Mouse (Mus musculus): ENCODE data around the gene Ssr3. TPM values are rescaled to one million over a fixed set of nuclear protein-coding genes. Genes with fewer than 3 reads are reported as not detected.

Ssr3 gene
- total RNA-seq, 2 experiments from 2014 or later = 93.8 to 96.4 TPM

GRCm38 (mm10) chr3:65381094-65381493 lies 11.3 kb downstream of the Ssr3 start:
- DNase-seq (ENCODE audit: low spot score in 2 of 2) = no peak
- intact Hi-C loops (cut with DNase I) = loop anchor here (5.0 kb wide), 2 partner anchors 481 to 546 kb away; no protein-coding TSS in a partner anchor

DNA sequence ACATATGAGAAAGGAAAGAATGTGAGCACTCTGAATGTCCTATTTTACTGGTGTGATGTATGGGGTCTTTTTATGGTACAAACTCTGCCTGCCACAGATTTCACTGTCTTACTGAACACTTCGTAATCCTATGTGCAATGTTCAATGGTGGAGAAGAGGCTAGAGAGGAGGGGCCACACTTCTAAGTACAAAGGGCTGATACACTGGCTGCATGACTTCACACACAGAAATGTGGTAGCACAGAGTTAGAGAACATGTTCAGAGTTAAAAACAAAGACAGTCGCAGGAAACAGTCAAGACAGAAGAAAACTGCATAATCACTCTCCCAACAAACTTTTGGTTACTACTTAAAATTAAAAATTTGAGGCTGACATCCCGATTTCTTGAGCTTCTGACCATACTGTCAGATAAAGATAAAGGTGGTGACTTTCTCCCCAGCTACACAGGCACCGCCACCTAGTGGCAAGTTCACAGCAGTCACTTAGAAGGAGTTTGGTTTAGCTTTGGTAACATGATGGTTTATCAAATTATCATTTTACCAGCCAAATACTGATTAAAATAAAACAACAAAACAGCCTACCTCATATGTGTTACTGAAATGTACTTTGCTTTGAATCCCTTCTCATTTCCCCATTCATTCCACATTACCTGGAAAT lies 12.4 kb downstream of the Ssr3 start:
- peak; percentile 26 to 42 for DNase-seq (ENCODE audit: low spot score in 2 of 2)
- intact Hi-C loops (cut with DNase I) = loop anchor here (5.0 kb wide), 2 partner anchors 482 to 547 kb away; no protein-coding TSS in a partner anchor

DNA sequence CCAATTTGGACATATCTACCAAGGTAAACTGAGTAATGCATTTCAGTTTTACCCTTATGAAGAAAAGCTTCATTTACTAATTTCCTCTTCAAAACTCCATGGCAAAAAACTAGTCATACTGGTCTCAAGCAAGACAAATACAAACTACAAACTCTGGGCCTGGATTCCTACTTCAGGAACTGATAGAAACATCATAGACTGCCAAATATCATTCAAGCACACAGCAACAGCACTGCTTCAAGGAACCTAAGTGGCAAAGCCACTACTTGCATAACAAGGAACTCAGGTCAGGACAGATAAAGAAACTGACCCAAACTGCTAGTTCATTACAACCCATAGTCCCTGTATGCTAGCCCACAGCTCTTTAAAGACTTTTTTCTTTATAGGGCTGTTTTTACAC lies 13.7 kb downstream of the Ssr3 start:
- intact Hi-C loops (cut with DNase I) = no loop called here
- DNase-seq (ENCODE audit: low spot score in 2 of 2) = no peak

- intact Hi-C loops (cut with DNase I) = no loop called here
- no peak for DNase-seq (ENCODE audit: low spot score in 2 of 2)
These were observed 17.7 kb downstream of the Ssr3 start for GRCm38 (mm10) chr3:65374729-65375128.

DNA sequence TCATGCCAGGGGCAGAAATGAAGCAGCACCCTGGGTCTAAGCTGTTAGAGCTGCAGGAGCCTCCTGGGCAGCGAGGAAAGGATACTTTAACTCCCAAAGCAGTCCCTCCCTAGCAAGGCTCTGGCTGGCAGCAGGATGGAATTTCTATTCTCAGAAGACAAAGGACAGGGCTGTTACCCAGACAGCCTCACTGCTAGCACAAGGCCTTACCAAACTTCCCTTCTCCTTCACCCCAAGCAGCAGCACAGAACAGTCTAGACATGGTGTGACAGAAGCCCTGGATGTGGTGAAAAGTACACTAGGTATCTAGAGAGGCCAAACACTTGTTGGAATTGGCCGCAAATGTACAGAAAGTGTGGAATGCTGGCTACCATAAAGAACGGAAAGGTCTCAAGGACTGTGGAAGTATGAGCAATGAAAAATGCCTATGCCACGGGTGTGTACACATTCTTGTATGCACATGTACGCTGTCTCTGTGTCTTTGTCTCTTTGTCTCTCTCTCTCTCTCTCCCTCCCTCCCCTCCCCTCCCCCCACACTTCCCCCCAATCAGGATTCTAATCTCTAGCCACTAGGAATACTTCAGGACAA lies 18.7 kb downstream of the Ssr3 start:
- DNase-seq (ENCODE audit: low spot score in 2 of 2) = no peak
- intact Hi-C loops (cut with DNase I) = no loop called here

DNA sequence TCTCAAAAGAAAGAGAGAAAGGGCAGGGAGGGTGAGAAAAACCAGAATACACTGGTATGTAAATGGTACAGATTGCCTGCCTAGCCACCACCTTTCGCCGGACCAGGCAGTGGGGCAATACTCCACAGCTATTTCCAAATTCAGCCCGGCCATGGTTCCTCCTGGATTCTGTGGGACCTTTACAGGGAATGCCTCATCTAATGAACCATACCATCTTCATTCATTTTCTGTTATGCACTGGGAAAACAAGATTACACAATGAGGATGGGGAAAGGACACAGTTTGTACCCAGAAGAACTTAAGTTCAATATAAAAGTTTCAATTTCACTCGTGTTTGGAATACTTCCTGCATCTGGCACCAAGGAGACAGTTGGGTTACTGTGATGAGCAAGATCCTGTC lies 19.9 kb downstream of the Ssr3 start:
- no peak for DNase-seq (ENCODE audit: low spot score in 2 of 2)
- intact Hi-C loops (cut with DNase I) = no loop called here

DNA sequence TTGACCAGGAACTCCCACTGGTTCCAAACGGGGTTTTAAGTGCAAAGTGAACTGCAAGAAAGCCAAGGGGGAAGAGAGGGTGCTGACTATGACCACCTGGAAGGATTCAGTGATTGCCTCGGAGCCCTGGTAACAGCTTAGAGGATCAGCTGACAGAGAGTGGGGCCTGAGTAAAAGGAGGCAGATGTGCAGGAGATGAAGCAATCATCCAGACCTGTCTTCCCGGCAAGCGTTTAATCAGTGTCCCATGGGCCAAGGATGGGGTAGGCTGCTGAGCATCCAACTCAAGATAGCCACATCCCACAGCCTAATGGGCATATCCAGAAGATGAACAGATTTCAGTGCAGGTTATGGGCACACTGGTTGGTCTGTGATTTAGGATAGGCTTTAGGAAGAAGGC lies 24.5 kb downstream of the Ssr3 start:
- intact Hi-C loops (cut with DNase I) = no loop called here
- no peak for DNase-seq (ENCODE audit: low spot score in 2 of 2)

GRCm38 (mm10) chr3:65365921-65366710 lies 26.3 kb downstream of the Ssr3 start:
- intact Hi-C loops (cut with DNase I) = no loop called here
- DNase-seq (ENCODE audit: low spot score in 2 of 2) = no peak

- no peak for DNase-seq (ENCODE audit: low spot score in 2 of 2)
- intact Hi-C loops (cut with DNase I) = no loop called here
These were observed 27.2 kb downstream of the Ssr3 start for GRCm38 (mm10) chr3:65365184-65365583.

- peak in 1 of 2 experiments; percentile 32 for DNase-seq (ENCODE audit: low spot score in 2 of 2)
- intact Hi-C loops (cut with DNase I) = no loop called here
These were observed 29.0 kb downstream of the Ssr3 start for GRCm38 (mm10) chr3:65363438-65363837.

DNA sequence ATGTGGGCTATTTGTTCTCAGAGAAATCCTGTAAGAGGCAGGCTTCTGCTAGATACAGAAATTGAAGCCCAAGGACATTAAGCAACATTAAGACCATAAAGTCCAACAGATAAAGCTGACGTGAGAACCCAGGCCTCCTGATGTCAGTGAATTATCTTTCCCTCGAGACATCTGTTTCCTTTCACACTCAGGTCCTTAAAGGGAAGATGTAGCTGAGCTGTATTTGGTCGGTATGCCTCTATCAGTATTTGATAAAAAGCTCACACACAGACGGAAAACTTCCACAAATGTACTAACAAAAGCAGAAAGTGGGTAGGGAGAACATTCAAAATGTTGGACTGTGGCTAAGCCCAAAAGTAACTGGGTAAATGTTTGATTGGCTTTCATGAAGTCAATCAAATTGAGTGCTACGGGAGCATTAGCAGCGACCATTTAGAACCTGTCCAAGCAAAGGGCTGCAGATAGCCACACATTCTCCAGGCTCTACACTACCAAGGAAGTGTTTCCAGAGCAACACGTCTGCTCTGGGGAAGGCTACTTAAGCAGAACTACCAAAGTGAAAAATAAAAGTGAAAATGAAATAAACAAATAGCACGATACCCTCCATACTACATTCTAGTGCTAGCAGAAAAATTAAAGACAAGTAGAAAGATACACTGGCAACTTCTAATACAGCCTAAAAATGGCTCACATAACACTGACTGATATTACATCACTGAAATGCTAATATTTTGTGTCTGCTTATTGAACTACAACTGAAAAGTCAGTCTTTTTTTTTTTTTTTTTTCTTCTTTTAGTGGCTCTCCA lies 32.1 kb downstream of the Ssr3 start:
- intact Hi-C loops (cut with DNase I) = no loop called here
- DNase-seq (ENCODE audit: low spot score in 2 of 2) = no peak

GRCm38 (mm10) chr3:65358841-65359240 lies 33.6 kb downstream of the Ssr3 start:
- intact Hi-C loops (cut with DNase I) = no loop called here

DNA sequence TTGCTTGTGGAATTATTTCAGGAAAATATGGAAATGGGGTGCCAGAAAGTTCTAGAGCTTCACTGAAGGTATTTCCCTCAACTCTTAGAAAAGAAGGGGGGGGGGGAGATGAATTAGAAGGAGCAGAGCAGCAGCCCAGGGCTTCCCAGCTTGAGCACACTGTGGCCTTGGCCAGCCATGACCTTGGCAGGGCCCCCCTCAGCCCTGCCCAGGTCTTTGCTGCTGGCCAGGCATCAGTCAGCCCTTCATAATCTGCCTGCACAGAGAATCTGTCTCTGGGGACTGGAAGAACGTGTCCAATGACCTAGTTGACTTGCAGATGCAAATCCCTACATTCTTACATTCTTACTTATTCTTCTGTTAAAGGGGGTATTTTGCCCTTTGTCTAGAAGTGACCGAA lies 34.1 kb downstream of the Ssr3 start:
- intact Hi-C loops (cut with DNase I) = no loop called here

More at GRCm38 (mm10) chr3:65358841-65359240, 33.6 kb downstream of the Ssr3 start:
- no peak for DNase-seq (ENCODE audit: low spot score in 2 of 2)

GRCm38 (mm10) chr3:65355479-65355878 lies 36.9 kb downstream of the Ssr3 start:
- intact Hi-C loops (cut with DNase I) = no loop called here

More for the DNA sequence above, 34.1 kb downstream of the Ssr3 start:
- no peak for DNase-seq (ENCODE audit: low spot score in 2 of 2)

DNA sequence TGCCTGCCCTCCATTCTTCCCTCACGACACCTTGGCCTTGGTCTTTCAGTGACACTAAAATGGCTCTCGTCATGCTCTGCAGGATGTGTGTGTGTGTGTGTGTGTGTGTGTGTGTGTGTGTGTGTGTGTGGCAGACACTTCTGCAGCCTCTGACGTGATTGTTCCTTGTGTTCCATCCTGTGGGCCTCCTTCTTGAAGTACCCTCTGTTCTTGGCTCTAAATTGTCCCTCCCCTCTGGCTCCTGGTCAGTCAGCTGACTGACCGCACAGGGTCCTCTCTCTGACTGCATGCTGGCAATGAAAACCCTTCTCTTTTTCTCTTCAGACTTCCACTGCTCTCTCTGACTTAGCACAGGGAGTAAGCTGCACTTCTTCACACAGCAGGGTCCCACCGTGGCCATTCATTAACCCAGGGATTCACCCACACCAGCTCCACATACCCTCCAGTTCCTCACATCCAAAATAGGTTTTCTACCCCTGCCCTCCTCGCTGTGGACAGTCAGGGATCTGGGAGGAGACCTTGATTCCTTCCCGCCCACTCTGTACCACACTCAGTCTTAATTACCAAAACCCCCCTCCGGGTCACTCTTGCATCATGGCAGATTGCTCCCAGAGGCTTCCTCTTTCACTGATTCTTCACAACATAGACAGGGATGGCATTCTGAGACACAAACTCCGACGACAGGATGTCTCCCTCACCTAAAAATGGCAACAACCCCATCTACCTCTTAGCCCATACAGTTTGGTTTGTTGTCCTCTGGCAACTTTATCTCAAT lies 39.0 kb downstream of the Ssr3 start:
- DNase-seq (ENCODE audit: low spot score in 2 of 2) = no peak
- intact Hi-C loops (cut with DNase I) = loop anchor here (5.0 kb wide), 1 partner anchor 366 kb away; no protein-coding TSS in a partner anchor

More at GRCm38 (mm10) chr3:65355479-65355878, 36.9 kb downstream of the Ssr3 start:
- DNase-seq (ENCODE audit: low spot score in 2 of 2) = no peak

DNA sequence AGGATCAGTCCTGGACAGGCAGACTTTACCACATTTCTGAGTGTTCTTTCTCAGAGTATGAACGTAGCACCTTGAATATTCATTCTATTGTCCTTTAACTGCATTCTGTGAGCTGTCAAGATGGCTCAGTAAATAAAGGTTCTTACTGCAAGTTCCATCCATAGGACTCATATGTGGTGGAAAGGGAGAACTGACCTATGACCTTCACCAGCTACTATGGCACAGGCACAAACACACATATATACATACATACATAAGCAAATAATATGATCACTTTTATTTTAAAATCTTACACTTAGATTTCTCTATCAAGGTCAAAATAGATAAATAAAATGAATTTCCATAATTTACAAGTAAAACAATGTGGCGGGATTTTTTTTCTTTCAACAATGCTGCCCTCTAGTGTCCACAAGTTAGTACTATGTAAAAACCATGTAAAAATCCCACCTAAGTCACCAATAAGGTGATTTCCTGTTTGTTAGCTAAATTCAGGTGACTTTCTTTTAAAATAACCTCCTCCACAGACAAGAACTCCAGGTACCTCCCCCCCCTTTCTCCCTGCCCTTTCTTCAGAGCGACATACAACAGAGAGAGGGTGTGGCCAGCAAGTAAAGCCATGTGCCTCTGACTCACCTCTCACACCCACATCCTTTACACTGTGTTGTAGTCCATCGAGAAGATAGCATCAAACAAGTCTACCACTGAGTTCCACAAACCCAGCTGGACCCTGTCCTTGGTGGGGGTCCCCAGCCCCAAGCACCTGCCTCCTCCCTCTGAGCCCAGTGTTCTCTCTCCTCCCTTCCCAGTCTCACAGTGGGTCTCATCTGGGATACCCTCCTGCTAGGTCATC lies 39.9 kb downstream of the Ssr3 start:
- DNase-seq (ENCODE audit: low spot score in 2 of 2) = peak; percentile 34 to 35
- intact Hi-C loops (cut with DNase I) = loop anchor here (5.0 kb wide), 1 partner anchor 365 kb away; no protein-coding TSS in a partner anchor

DNA sequence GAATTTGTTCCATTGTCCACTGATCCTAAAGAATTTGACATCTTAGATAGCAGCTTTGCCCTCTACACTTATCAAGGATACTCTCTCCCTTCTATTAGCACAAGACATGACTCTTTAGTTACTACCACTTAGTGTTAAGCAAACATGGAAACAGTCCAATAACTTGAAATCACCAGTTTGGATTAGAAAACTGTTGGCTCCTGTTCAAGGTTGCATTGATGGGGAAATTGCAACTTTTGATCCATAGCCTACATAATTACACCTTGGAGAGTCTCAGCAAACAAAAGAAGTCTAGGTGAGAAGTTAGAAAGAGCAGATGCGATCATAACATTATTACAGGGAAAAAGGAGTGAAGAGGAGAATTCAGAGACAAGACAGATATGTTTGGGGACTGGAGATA lies 46.2 kb downstream of the Ssr3 start:
- no peak for DNase-seq (ENCODE audit: low spot score in 2 of 2)
- intact Hi-C loops (cut with DNase I) = no loop called here
